Mouse (Mus musculus): Measurements from ENCODE around the gene Oas1c. TPM values are rescaled to one million over a fixed set of nuclear protein-coding genes. Genes with fewer than 3 reads are reported as not detected.

Gene Oas1c
- polyA plus RNA-seq, 1 experiment from 2014 or later = 0.65 TPM

DNA sequence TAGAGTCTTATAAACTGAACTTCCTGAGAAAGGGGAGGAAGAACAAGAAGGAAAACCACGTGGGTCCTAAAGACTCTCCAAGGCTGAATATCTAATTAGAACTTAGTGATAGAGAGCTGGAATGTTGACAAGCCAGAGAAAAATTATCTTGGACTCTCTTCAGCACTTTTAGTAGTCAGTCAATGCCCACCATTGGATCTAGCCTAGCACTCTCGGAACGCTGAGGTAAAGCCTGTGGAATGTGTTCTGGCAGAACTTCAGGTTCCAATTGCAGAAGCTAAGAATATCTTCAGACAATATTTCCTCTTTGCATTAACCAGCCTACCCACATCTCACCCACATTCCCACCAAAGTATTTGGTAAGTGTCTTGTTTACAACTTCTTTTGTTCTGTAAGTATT is 32.4 kb downstream of the Oas1c start:
- 27% methylated on average over 3 of the region's 3 CpGs for WGBS
- Histone ChIP-seq H3K36me3 (no peaks in the 10 kb centered on the region), H3K27ac (replicated peaks) (no peak overlapping the region), H3K4me1 (0 out of 2 replicates have a peak, but pooled peaks cover 10% of the 10 kb centered on the region), H3K9ac (no peak overlapping the region), H3K4me2 (replicated peaks) (no peak overlapping the region), H3K27me3 (no peaks in the 10 kb centered on the region), H3K4me3 (replicated peaks) (no peak overlapping the region), H3K9me3 (replicated peaks) (no peaks in the 10 kb centered on the region)
- no peak for ATAC-seq (ENCODE audit: insufficient number of reproducible peaks, low FRiP score, low TSS enrichment, low read depth)

DNA sequence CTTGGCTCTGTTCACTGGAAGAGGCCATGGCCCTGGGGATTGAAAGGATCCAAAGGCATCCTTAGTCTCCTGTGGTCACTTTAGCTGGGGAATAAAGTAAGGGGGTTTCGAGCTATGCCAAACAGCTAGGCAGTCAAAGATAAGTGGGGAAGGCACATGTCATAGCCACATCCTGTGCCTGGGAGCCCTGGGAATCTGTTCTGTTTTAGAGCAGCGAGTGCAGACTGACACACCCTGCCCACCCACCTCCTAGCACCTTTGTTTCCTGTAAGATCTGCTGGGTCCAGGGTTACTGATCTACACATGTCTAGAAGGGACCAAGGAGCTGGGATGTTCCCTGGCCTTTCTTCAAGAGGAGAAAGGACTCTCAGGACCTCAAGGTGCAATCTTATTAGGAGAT is 33.4 kb downstream of the Oas1c start:
- no peak for ATAC-seq (ENCODE audit: insufficient number of reproducible peaks, low FRiP score, low TSS enrichment, low read depth)

DNA sequence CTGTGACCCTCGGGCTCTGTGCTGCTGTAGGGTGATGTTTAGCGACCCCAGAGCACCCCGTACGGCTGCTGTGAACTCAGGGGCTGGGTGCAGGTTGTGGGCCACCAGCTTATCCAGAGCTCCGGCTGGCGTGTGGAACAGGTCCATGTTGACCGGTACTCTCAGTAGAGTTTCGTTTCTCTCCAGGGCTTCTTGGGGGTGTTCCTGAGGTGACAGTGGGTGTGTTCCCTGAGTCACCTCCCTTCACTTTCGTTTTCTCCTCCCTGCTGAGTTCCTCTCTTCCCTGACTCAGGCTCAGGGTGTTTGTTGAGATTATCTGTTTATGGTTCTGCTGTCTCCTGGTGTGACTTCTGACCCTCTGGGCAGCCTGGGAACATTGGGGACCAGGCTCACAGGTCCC is 34.8 kb downstream of the Oas1c start, which contains the start of gene Oas3:
TSS of gene Oas3 (minus strand) at position 184 of the 400 bp plus-strand sequence.
- H3K36me3 ChIP-seq = no peaks in the 10 kb centered on the region
- no peak for ATAC-seq (ENCODE audit: insufficient number of reproducible peaks, low FRiP score, low TSS enrichment, low read depth)
- 73% methylated on average over 9 of the region's 9 CpGs for WGBS
- H3K9ac ChIP-seq = no peak within 1 kb of the TSS
- H3K27ac ChIP-seq (replicated peaks) = no peak within 1 kb of the TSS
- H3K27me3 ChIP-seq = no peaks in the 10 kb centered on the region
- no peak within 1 kb of the TSS for H3K4me2 ChIP-seq (replicated peaks)
- H3K4me1 ChIP-seq = 0 out of 2 replicates have a peak, but pooled peaks cover 11% of the 10 kb centered on the region
- no peak within 1 kb of the TSS for H3K4me3 ChIP-seq (replicated peaks)
- no peaks in the 10 kb centered on the region for H3K9me3 ChIP-seq (replicated peaks)

More for the DNA sequence above, 33.4 kb downstream of the Oas1c start:
- Histone ChIP-seq H3K4me2 (replicated peaks) (no peak overlapping the region), H3K27me3 (no peaks in the 10 kb centered on the region), H3K4me1 (0 out of 2 replicates have a peak, but pooled peaks cover 11% of the 10 kb centered on the region), H3K9me3 (replicated peaks) (no peaks in the 10 kb centered on the region), H3K4me3 (replicated peaks) (no peak overlapping the region), H3K27ac (replicated peaks) (no peak overlapping the region), H3K36me3 (no peaks in the 10 kb centered on the region), H3K9ac (no peak overlapping the region)
- 56% methylated on average over 2 of the region's 2 CpGs for WGBS

DNA sequence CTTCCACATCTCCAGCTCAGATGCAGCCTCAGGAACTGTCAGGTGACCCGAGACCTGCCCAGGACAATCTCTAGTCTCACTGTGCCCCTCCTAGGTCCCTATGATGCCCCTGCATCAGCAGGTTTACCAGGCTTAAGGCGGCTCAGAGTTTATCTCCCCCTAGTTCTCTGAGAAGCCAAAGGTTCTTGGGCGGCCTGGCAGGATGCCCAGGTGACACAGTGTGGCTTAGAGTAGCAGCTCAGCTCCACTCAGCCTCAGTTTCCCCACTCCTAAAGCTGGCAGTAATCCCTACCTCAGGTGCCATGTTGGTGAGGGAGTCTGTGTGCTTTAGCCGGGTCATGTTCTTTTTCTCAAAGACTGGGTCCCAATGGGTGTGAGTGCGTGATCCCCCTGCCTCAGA is 35.5 kb downstream of the Oas1c start:
- Histone ChIP-seq H3K9ac (no peak overlapping the region), H3K27ac (replicated peaks) (no peak overlapping the region), H3K4me3 (replicated peaks) (no peak overlapping the region), H3K27me3 (no peaks in the 10 kb centered on the region), H3K36me3 (no peaks in the 10 kb centered on the region), H3K4me1 (0 out of 2 replicates have a peak, but pooled peaks cover 11% of the 10 kb centered on the region), H3K9me3 (replicated peaks) (no peaks in the 10 kb centered on the region), H3K4me2 (replicated peaks) (no peak overlapping the region)
- 79% methylated on average over 5 of the region's 5 CpGs for WGBS
- no peak for ATAC-seq (ENCODE audit: insufficient number of reproducible peaks, low FRiP score, low TSS enrichment, low read depth)

DNA sequence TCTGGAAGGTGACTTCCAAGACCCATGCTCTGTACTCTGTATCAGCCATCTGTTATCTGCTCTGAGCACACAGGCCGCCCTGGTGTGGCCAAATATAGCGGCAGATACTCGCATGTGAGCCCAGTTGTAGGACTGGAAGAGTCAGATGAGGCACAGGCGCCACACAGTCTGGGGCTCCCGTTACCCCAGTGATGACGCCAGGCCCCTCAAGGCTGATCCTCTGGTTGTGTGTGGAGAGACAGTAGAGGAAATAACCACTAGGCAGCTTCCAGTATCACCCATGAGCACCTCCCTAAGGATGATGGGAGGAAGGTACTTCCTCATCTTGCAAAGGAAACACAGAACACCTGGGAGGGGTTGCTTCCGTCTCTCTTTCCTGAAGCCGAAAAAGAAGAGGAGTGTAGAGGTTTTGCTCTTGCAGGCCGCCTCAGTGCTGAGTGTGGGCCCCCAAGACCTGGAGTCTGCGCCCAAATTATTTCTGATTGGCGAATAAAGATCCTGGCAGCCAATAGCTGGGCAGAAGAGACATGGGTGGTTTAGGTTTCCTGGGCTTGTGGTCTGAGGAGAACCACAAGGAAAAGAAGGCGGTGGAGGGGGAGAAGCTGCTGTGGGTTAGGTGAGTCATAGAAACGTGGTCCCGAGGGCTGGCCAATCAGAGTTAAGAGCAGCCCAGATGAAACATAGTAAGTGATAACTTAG is 36.9 kb downstream of the Oas1c start:
- Histone ChIP-seq H3K27me3 (no peaks in the 10 kb centered on the region), H3K4me1 (0 out of 2 replicates have a peak, but pooled peaks cover 11% of the 10 kb centered on the region), H3K27ac (replicated peaks) (no peak overlapping the region), H3K4me2 (replicated peaks) (no peak overlapping the region), H3K9ac (no peak overlapping the region), H3K4me3 (replicated peaks) (no peak overlapping the region), H3K36me3 (no peaks in the 10 kb centered on the region), H3K9me3 (replicated peaks) (no peaks in the 10 kb centered on the region)
- 64% methylated on average over 14 of the region's 14 CpGs for WGBS
- ATAC-seq (ENCODE audit: insufficient number of reproducible peaks, low FRiP score, low TSS enrichment, low read depth) = no peak

DNA sequence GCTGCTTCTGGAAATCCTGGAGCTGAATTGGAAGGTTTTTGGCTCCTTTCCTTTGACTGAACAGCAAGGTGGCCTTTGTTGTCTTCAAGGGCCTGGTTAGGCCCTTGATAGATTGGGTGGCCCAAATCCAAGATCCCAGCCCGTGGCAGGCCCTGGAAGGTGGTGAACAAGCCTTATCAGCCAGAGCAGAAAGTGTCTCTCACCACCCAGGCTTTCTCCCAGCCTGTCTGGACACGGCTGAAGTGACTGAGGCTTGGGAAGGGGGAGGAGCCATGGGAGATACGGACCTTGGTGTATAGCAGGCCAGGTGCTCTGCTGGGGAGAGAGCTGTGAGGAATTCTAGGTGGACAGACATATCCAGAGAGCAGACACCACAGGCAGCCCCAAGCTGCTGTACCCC is 42.9 kb downstream of the Oas1c start:
- H3K27me3 ChIP-seq = no peaks in the 10 kb centered on the region
- H3K9ac ChIP-seq = no peak overlapping the region
- H3K4me1 ChIP-seq = no peaks in the 10 kb centered on the region
- H3K9me3 ChIP-seq (replicated peaks) = no peaks in the 10 kb centered on the region
- ATAC-seq (ENCODE audit: insufficient number of reproducible peaks, low FRiP score, low TSS enrichment, low read depth) = no peak
- 57% methylated on average over 3 of the region's 3 CpGs for WGBS
- H3K27ac ChIP-seq (replicated peaks) = no peak overlapping the region
- no peak overlapping the region for H3K4me2 ChIP-seq (replicated peaks)
- H3K4me3 ChIP-seq (replicated peaks) = no peak overlapping the region
- no peaks in the 10 kb centered on the region for H3K36me3 ChIP-seq

DNA sequence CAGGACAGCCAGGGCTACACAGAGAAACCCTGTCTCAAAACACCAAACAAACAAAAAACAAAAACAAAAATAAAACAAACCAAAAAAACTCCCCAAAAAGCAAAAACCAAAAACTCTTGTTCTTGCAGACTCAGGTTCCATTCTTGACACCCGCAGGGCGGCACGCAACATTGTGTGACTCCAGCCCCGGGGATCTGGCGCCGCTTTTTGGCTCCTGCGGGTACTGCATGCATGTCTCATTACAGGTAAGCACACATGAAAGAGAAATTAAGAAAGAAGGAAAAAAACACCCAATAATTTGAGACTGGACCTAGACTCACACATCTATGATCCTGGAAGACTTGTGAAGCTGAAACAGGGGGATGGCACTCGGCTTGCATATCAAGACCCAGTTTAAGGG is 47.3 kb downstream of the Oas1c start:
- H3K27ac ChIP-seq (replicated peaks) = no peak overlapping the region
- no peaks in the 10 kb centered on the region for H3K9me3 ChIP-seq (replicated peaks)
- WGBS = 73% methylated on average over 8 of the region's 8 CpGs
- H3K27me3 ChIP-seq = 0 out of 2 replicates have a peak, but pooled peaks cover 3% of the 10 kb centered on the region
- ATAC-seq (ENCODE audit: insufficient number of reproducible peaks, low FRiP score, low TSS enrichment, low read depth) = no peak
- no peak overlapping the region for H3K9ac ChIP-seq
- no peak overlapping the region for H3K4me2 ChIP-seq (replicated peaks)
- no peaks in the 10 kb centered on the region for H3K36me3 ChIP-seq
- no peak overlapping the region for H3K4me3 ChIP-seq (replicated peaks)
- no peaks in the 10 kb centered on the region for H3K4me1 ChIP-seq

DNA sequence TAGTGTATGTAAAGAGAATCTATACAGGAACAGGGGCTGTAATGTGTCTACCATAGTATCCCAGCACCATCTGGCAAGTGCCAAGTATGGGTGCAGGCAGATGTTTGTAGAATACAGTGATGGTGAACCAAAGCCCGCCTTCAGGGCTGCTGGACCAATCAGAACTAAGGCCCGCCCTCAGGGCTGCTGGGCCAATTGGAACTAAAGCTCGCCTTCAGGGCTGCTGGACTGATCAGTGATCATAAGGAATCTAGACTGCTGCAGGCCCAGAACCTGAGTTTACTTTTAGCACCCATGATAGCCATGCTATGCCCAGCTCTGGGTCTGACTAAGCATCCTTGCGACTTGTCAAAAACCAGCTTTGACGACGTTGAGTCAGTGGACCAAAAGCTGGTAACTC is 50.4 kb downstream of the Oas1c start:
- Histone ChIP-seq H3K4me3 (replicated peaks) (no peak overlapping the region), H3K4me1 (no peaks in the 10 kb centered on the region), H3K9me3 (replicated peaks) (no peaks in the 10 kb centered on the region), H3K4me2 (replicated peaks) (no peak overlapping the region), H3K9ac (no peak overlapping the region), H3K27ac (replicated peaks) (no peak overlapping the region), H3K27me3 (peaks cover 3% of the 10 kb centered on the region; the same call in 1 of the 2 replicates), H3K36me3 (no peaks in the 10 kb centered on the region)
- WGBS = 28% methylated on average over 6 of the region's 6 CpGs
- ATAC-seq (ENCODE audit: insufficient number of reproducible peaks, low FRiP score, low TSS enrichment, low read depth) = 0 out of 2 replicates have a peak, but pooled peaks have one; percentile 34

DNA sequence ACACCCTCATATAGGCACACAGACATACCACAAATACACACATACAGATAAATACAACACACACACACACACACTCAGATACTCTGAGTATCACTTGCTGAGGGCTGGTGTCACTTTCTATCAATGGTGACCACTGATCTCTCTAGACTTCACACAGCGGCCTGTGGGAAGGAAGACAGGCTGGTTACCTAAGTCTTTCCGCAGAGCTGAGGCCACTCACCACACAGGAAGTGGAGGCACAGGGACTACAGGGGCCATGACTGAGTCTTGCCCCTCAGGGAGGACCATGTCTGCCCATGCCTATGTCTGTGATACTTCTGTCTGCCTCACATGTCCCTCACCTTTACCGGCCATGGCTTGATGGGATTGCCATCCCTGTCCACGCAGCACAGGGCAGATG is 58.1 kb downstream of the Oas1c start:
- Histone ChIP-seq H3K9me3 (replicated peaks) (no peaks in the 10 kb centered on the region), H3K4me1 (no peaks in the 10 kb centered on the region), H3K9ac (no peak overlapping the region), H3K27ac (replicated peaks) (no peak overlapping the region), H3K4me2 (replicated peaks) (no peak overlapping the region), H3K36me3 (no peaks in the 10 kb centered on the region), H3K4me3 (replicated peaks) (no peak overlapping the region), H3K27me3 (no peaks in the 10 kb centered on the region; the same call in 1 of the 2 replicates)
- no peak for ATAC-seq (ENCODE audit: insufficient number of reproducible peaks, low FRiP score, low TSS enrichment, low read depth)
- 89% methylated on average over 4 of the region's 4 CpGs for WGBS

DNA sequence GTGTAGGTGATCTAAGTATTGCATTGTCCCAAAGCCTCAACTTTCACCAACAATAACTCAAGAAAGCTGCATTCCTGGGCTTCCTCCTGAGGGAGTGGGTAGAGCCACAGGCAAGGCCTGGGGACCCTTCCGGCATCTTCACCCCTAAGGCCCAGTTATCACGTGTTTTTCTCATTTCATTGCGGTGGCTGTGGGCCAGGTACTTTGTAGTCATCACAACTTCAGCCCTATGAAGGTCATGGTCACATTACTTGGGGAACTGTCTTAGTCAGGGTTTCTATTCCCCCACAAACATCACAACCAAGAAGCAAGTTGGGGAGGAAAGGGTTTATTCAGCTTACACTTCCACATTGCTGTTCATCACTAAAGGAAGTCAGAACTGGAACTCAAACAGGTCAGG is 59.5 kb downstream of the Oas1c start:
- no peak for ATAC-seq (ENCODE audit: insufficient number of reproducible peaks, low FRiP score, low TSS enrichment, low read depth)
- WGBS = 77% methylated on average over 3 of the region's 3 CpGs

DNA sequence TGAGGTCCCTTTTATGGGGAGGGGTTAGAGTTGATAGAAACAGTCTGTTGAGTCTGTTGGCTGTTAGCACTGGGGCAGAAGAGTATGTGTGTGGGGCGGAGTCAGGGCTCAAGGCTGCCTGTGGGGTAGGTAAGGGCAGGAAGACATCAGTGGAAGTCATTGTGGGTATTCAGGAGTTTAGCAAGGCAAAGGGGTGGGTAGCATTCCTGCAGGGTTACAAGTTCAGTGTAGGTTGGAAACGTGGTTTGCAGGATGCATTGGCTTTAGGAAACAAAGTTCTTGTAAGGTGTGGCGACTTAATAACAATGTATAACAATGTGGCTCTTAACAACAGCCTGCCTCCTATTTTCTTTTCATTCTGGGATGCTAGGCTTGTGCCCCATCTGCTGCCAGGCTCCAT is 61.1 kb downstream of the Oas1c start:
- Histone ChIP-seq H3K9me3 (replicated peaks) (no peaks in the 10 kb centered on the region), H3K36me3 (no peaks in the 10 kb centered on the region), H3K4me3 (replicated peaks) (no peak overlapping the region), H3K9ac (no peak overlapping the region), H3K27me3 (no peaks in the 10 kb centered on the region), H3K4me2 (replicated peaks) (no peak overlapping the region), H3K4me1 (no peaks in the 10 kb centered on the region), H3K27ac (replicated peaks) (no peak overlapping the region)
- 61% methylated on average over 3 of the region's 3 CpGs for WGBS
- no peak for ATAC-seq (ENCODE audit: insufficient number of reproducible peaks, low FRiP score, low TSS enrichment, low read depth)

More for the DNA sequence above, 59.5 kb downstream of the Oas1c start:
- no peaks in the 10 kb centered on the region for H3K4me1 ChIP-seq
- no peaks in the 10 kb centered on the region for H3K9me3 ChIP-seq (replicated peaks)
- H3K9ac ChIP-seq = no peak overlapping the region
- H3K27ac ChIP-seq (replicated peaks) = no peak overlapping the region
- H3K4me2 ChIP-seq (replicated peaks) = no peak overlapping the region
- no peaks in the 10 kb centered on the region for H3K36me3 ChIP-seq
- H3K27me3 ChIP-seq = no peaks in the 10 kb centered on the region
- H3K4me3 ChIP-seq (replicated peaks) = no peak overlapping the region
